Comparison of ENCODE assay signal across 18 mouse cellular contexts in genomic region chr9:115048340-115048739, GRCm38 (mm10).
A peak's percentile ranks its signal among the peaks of the same experiment; 100 is the strongest.
DNase-seq lines count a peak whose midpoint lies in the region; ATAC-seq and TF ChIP-seq lines count a peak whose summit lies in the region.
"Had no signal": no experiment of that assay in that cellular context is flagged by ENCODE, and none has a peak within 500 bp of the region (broad histone marks: within the 10 kb centered on the region; RNA-seq: fewer than 3 reads in every experiment).

No protein-coding gene starts in this region.

- H3K4me2 ChIP-seq in heart, embryonic 13.5 days = peak overlapping the region; percentile 46
- no peak overlapping the region for H3K4me2 ChIP-seq in liver, embryonic 11.5 days
- H3K4me2 ChIP-seq: embryonic facial prominence, embryonic 12.5 days had no signal

- H3K9me3 ChIP-seq in heart, embryonic 13.5 days = peaks cover 5% of the 10 kb centered on the region; the same call in 1 of the 2 replicates
- H3K9me3 ChIP-seq in liver, embryonic 11.5 days (ENCODE audit: control insufficient read depth, low read length) = no peaks in the 10 kb centered on the region
- H3K9me3 ChIP-seq: embryonic facial prominence, embryonic 12.5 days had no signal

- no peak overlapping the region for H3K27ac ChIP-seq in heart, embryonic 13.5 days (replicated peaks)
- no peak overlapping the region for H3K27ac ChIP-seq in liver, embryonic 11.5 days (ENCODE audit: low read depth, low read length)
- H3K27ac ChIP-seq in layer of hippocampus, adult 2 months = no peak overlapping the region
- H3K27ac ChIP-seq: embryonic facial prominence, embryonic 12.5 days; macrophage; stomach, postnatal 0 days had no signal

- H3K4me1 ChIP-seq in heart, embryonic 13.5 days = peaks cover 35% of the 10 kb centered on the region
- peaks cover 8% of the 10 kb centered on the region for H3K4me1 ChIP-seq in liver, embryonic 11.5 days (replicated peaks; ENCODE audit: control insufficient read depth, insufficient read depth, low read length)

- H3K27me3 ChIP-seq in heart, embryonic 13.5 days (replicated peaks) = no peaks in the 10 kb centered on the region
- H3K27me3 ChIP-seq in liver, embryonic 11.5 days (replicated peaks; ENCODE audit: control insufficient read depth, insufficient read depth, low read length) = no peaks in the 10 kb centered on the region
- H3K27me3 ChIP-seq: embryonic facial prominence, embryonic 12.5 days had no signal

- DNase-seq in heart, adult 18-20 months = no peak
- DNase-seq in liver, embryonic 11.5 days (ENCODE audit: low spot score) = no peak
- no peak for DNase-seq in liver
- peak; percentile 39 for DNase-seq in brain, embryonic 14.5 days (ENCODE audit: low read depth)
- DNase-seq in kidney, postnatal 14 days = peak; percentile 14
- no peak for DNase-seq in layer of hippocampus, adult 2 months (ENCODE audit: low spot score in 2 of 2)
- no peak for DNase-seq in spleen, postnatal 14 days (ENCODE audit: low spot score in 2 of 2)
- DNase-seq: cerebellum, postnatal 25 days; gastrocnemius, postnatal 36 days; layer of hippocampus, adult 9-11 months; right cerebral cortex, adult 18-20 months; spleen, adult 18-20 months; thymus, postnatal 14 days had no signal

- no peaks in the 10 kb centered on the region for H3K36me3 ChIP-seq in heart, embryonic 13.5 days
- no peaks in the 10 kb centered on the region for H3K36me3 ChIP-seq in liver, embryonic 11.5 days (ENCODE audit: control insufficient read depth, insufficient read depth, low read length)
- H3K36me3 ChIP-seq: embryonic facial prominence, embryonic 12.5 days had no signal

- 31% methylated on average over 10 of the region's 10 CpGs for WGBS in heart, embryonic 13.5 days
- WGBS in liver, embryonic 11.5 days = 47% methylated on average over 10 of the region's 10 CpGs

- peak overlapping the region; percentile 37; the same call in 1 of the 2 replicates for H3K9ac ChIP-seq in heart, embryonic 13.5 days
- no peak overlapping the region for H3K9ac ChIP-seq in liver, embryonic 11.5 days (ENCODE audit: low read depth, low read length)
- H3K9ac ChIP-seq: embryonic facial prominence, embryonic 12.5 days had no signal

- no peak for TF ChIP-seq CTCF in brain, embryonic 14.5 days (IDR thresholded peaks at IDR 0.05; ENCODE audit: borderline replicate concordance, extremely low read depth, insufficient read depth, insufficient read length)
- TF ChIP-seq CTCF in layer of hippocampus, adult 2 months (conservative IDR thresholded peaks at IDR 0.05) = no peak

- ATAC-seq in heart, embryonic 13.5 days (ENCODE audit: extremely low read depth, insufficient number of reproducible peaks, low FRiP score, low TSS enrichment) = 0 out of 2 replicates have a peak, but pooled peaks have one; percentile 10
- 0 out of 2 replicates have a peak, but pooled peaks have one; percentile 19 for ATAC-seq in liver, embryonic 11.5 days (replicated peaks; ENCODE audit: low FRiP score)
- ATAC-seq: inflammation-experienced regulatory T-cells, adult 6 months had no signal

- no peak for TF ChIP-seq POLR2A in brain, embryonic 14.5 days (IDR thresholded peaks at IDR 0.05; ENCODE audit: borderline replicate concordance, extremely low read depth, insufficient read depth, insufficient read length, poor library complexity, severe bottlenecking)

- H3K4me3 ChIP-seq in heart, embryonic 13.5 days = no peak overlapping the region
- no peak overlapping the region for H3K4me3 ChIP-seq in liver, embryonic 11.5 days (ENCODE audit: low read depth, low read length)
- H3K4me3 ChIP-seq in layer of hippocampus, adult 2 months = no peak overlapping the region
- H3K4me3 ChIP-seq: embryonic facial prominence, embryonic 12.5 days had no signal

Comparison
In these comparisons a context has a peak if more than half of its experiments do, and no peak if none do; other contexts are left out.
1. DNase-seq: peak in brain, embryonic 14.5 days (single experiment) and kidney, postnatal 14 days (single experiment); none in heart, adult 18-20 months (0 of 2), liver, embryonic 11.5 days (single experiment), liver (single experiment), layer of hippocampus, adult 2 months (0 of 2) and spleen, postnatal 14 days (0 of 2).